Mouse (Mus musculus) lung, embryonic 16.5 days (tissue): ENCODE measurements around the gene Tex9. TPM values are rescaled to one million over a fixed set of nuclear protein-coding genes. Genes with fewer than 3 reads are reported as not detected.
A peak's percentile ranks its signal among the peaks of the same experiment; 100 is the strongest.

Source experiments
- ATAC-seq: fragments of 200-750 bp; cut with Nextera tagmentation; 2 replicates; pipeline ENCODE4 v1.8.0; 2017; ENCODE audit warnings: low read depth, mild to moderate bottlenecking, moderate library complexity
- H3K27ac ChIP-seq: fragments of 300-500 bp; sonication (generic); 2 replicates; pipeline ENCODE4 v1.5.1; 2014; ENCODE audit warnings: mild to moderate bottlenecking, control low read depth, low read length
- H3K27me3 ChIP-seq: fragments of 300-500 bp; sonication (generic); 2 replicates; pipeline ENCODE4 v1.6.1; 2014; ENCODE audit warnings: low read depth, low read length, mixed read lengths; ENCODE audit not compliant: control insufficient read depth, insufficient read depth
- H3K36me3 ChIP-seq: fragments of 300-500 bp; sonication (generic); 2 replicates; pipeline ENCODE4 v1.6.1; 2014; ENCODE audit warnings: low read length; ENCODE audit not compliant: control insufficient read depth, insufficient read depth
- H3K4me1 ChIP-seq: fragments of 300-500 bp; sonication (generic); replicated peaks from 2 replicates; pipeline ENCODE4 v1.6.1; 2014; ENCODE audit warnings: low read length, mixed read lengths; ENCODE audit not compliant: control insufficient read depth, insufficient read depth
- H3K4me2 ChIP-seq: fragments of 300-500 bp; sonication (generic); 2 replicates; pipeline ENCODE4 v1.6.1; 2014; ENCODE audit warnings: low read depth, low read length, control low read depth
- H3K4me3 ChIP-seq: fragments of 300-500 bp; sonication (generic); 2 replicates; pipeline ENCODE4 v1.5.1; 2014; ENCODE audit warnings: mild to moderate bottlenecking, low read length, control low read depth
- H3K9ac ChIP-seq: fragments of 300-500 bp; sonication (generic); 2 replicates; pipeline ENCODE4 v1.6.1; 2014; ENCODE audit warnings: low read length, control low read depth
- H3K9me3 ChIP-seq: fragments of 300-500 bp; sonication (generic); 2 replicates; pipeline ENCODE4 v1.6.1; 2016; ENCODE audit warnings: low read length; ENCODE audit not compliant: control insufficient read depth
- WGBS: fragments of 180-500 bp; shearing (Covaris S2); extraction: QIAGEN DNeasy Blood & Tissue Kit; methylation state at CpG from one replicate; pipeline ENCODE4 v1.1.7; 2014; 5-methylcytosine and 5-hydroxymethylcytosine counted together
- polyA plus RNA-seq: library from polyadenylated mRNA; unstranded; fragments of >200 nt; fragmentation: Nextera tagmentation; extraction: Ambion mirVana; gene quantifications from 2 replicates; pipeline ENCODE4 v1.2.1, GENCODE M21; 2015

The Tex9 gene
- polyA plus RNA-seq, 1 experiment from 2014 or later: 26.5 TPM

GRCm38 (mm10) chr9:72493465-72493864 lies 1.5 kb upstream of the Tex9 start:
- Histone ChIP-seq H3K9ac (no peak overlapping the region), H3K4me2 (no peak overlapping the region), H3K4me3 (no peak overlapping the region), H3K4me1 (peaks cover 7% of the 10 kb centered on the region), H3K27me3 (no peaks in the 10 kb centered on the region), H3K9me3 (no peaks in the 10 kb centered on the region), H3K36me3 (no peaks in the 10 kb centered on the region), H3K27ac (no peak overlapping the region)
- ATAC-seq: no peak
- 81% methylated on average over 2 of the region's 2 CpGs for WGBS

GRCm38 (mm10) chr9:72491559-72492193 lies 336 bp downstream of the Tex9 start:
- under 1% methylated on average over 32 of the region's 32 CpGs for WGBS
- Histone ChIP-seq H3K27ac (peak overlapping the region; percentile 41), H3K4me1 (peaks cover 7% of the 10 kb centered on the region), H3K27me3 (no peaks in the 10 kb centered on the region), H3K4me2 (peak overlapping the region; percentile 86), H3K9me3 (no peaks in the 10 kb centered on the region), H3K36me3 (no peaks in the 10 kb centered on the region; the same call in 1 of the 2 replicates), H3K4me3 (peak overlapping the region; percentile 77), H3K9ac (peak overlapping the region; percentile 69)
- ATAC-seq: peak; percentile 98

GRCm38 (mm10) chr9:72489131-72489530 lies 2.9 kb downstream of the Tex9 start:
- WGBS: 91% methylated on average over 5 of the region's 5 CpGs
- Histone ChIP-seq H3K27me3 (no peaks in the 10 kb centered on the region), H3K4me3 (no peak overlapping the region), H3K9me3 (no peaks in the 10 kb centered on the region), H3K9ac (no peak overlapping the region), H3K4me2 (no peak overlapping the region), H3K27ac (no peak overlapping the region), H3K4me1 (peaks cover 7% of the 10 kb centered on the region), H3K36me3 (no peaks in the 10 kb centered on the region; the same call in 1 of the 2 replicates)
- no peak for ATAC-seq

DNA sequence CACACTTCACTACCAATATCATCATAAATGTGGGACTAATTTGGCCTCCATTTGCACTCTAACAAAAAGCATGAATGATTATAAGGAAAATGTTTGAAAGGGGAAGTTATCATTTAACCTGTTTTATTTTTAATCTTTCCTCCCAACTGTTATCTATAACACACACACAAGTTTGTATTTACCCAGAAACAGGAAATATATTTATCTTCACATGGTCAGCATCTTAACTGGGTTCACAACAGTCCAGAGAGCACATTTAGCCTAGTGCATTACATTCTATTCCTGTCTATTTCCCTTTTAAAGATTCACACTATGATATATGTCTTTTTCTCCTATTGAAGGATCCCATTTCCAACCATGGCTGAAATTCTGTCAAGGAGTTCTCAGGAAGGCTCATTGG lies 3.5 kb downstream of the Tex9 start:
- no peaks in the 10 kb centered on the region for H3K9me3 ChIP-seq

GRCm38 (mm10) chr9:72479276-72479675 lies 12.7 kb downstream of the Tex9 start:
- peaks cover 10% of the 10 kb centered on the region for H3K36me3 ChIP-seq
- no peak for ATAC-seq
- WGBS: 86% methylated on average over 1 of the region's 1 CpGs
- H3K9ac ChIP-seq: no peak overlapping the region
- no peaks in the 10 kb centered on the region for H3K27me3 ChIP-seq
- no peak overlapping the region for H3K4me3 ChIP-seq
- no peak overlapping the region for H3K4me2 ChIP-seq
- no peak overlapping the region for H3K27ac ChIP-seq
- no peaks in the 10 kb centered on the region for H3K4me1 ChIP-seq
- H3K9me3 ChIP-seq: no peaks in the 10 kb centered on the region

More for the DNA sequence above, 3.5 kb downstream of the Tex9 start:
- no peak for ATAC-seq
- H3K27me3 ChIP-seq: no peaks in the 10 kb centered on the region
- no peak overlapping the region for H3K4me3 ChIP-seq
- no peak overlapping the region for H3K4me2 ChIP-seq
- no peak overlapping the region for H3K27ac ChIP-seq
- H3K9ac ChIP-seq: no peak overlapping the region
- H3K4me1 ChIP-seq: peaks cover 7% of the 10 kb centered on the region
- H3K36me3 ChIP-seq: no peaks in the 10 kb centered on the region; the same call in 1 of the 2 replicates

DNA sequence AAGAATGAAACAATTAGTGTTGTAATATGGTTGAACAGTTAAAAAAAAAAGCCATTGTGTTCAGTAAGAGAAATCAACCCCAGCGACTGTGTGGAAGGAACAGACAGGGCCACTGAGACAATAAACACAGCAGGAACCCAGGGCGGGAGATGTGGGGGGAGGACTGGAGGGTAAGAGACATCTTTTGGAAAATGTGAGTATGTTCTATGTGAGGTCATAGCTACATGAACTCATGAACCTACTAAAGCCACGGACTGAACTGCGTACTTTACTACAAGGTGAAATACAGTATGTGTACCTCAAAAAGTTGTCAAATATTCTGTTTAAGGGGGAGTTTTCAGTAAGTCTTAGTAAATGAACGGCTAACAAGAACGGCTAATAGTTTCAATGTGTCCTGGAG lies 14.7 kb downstream of the Tex9 start:
- Histone ChIP-seq H3K9ac (no peak overlapping the region), H3K4me1 (no peaks in the 10 kb centered on the region), H3K4me2 (no peak overlapping the region), H3K27ac (no peak overlapping the region), H3K4me3 (no peak overlapping the region), H3K27me3 (no peaks in the 10 kb centered on the region), H3K36me3 (peaks cover 10% of the 10 kb centered on the region), H3K9me3 (no peaks in the 10 kb centered on the region)
- 69% methylated on average over 6 of the region's 6 CpGs for whole genome bisulfite sequencing
- no peak for ATAC-seq

- no peak for ATAC-seq
- Histone ChIP-seq H3K36me3 (peaks cover 10% of the 10 kb centered on the region), H3K27me3 (no peaks in the 10 kb centered on the region), H3K9ac (no peak overlapping the region), H3K4me2 (no peak overlapping the region), H3K4me1 (no peaks in the 10 kb centered on the region), H3K27ac (no peak overlapping the region), H3K9me3 (no peaks in the 10 kb centered on the region), H3K4me3 (no peak overlapping the region)
- WGBS: 90% methylated on average over 9 of the region's 9 CpGs
These were observed 16.5 kb downstream of the Tex9 start for GRCm38 (mm10) chr9:72475511-72475910.

GRCm38 (mm10) chr9:72469851-72470250 lies 22.2 kb downstream of the Tex9 start:
- no peaks in the 10 kb centered on the region for H3K27me3 ChIP-seq
- no peak overlapping the region for H3K4me3 ChIP-seq
- ATAC-seq: no peak
- H3K27ac ChIP-seq: no peak overlapping the region
- H3K4me1 ChIP-seq: no peaks in the 10 kb centered on the region
- 0 out of 2 replicates have a peak, but pooled peaks cover 3% of the 10 kb centered on the region for H3K36me3 ChIP-seq
- H3K9ac ChIP-seq: no peak overlapping the region
- no peak overlapping the region for H3K4me2 ChIP-seq
- H3K9me3 ChIP-seq: no peaks in the 10 kb centered on the region
- 96% methylated on average over 1 of the region's 1 CpGs for WGBS

DNA sequence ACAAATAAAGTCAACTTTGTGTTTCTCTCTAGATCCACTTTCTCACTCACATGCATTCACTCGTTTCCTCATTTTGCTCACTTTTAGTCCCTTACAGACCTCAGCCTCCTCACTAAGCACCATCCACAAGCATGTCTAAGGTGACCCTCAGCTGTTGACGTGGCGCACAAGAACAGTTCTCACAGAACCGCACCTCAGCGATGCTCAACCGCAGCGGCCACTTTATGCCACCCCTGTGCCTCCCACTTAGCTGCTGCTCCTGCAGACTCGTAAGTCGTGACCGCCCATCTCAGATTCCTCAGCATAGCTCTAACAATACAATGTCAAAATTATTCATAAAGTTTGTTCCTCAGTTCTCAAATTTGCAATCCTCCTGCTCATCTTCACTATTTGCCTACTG lies 23.4 kb downstream of the Tex9 start:
- Histone ChIP-seq H3K36me3 (no peaks in the 10 kb centered on the region), H3K4me1 (no peaks in the 10 kb centered on the region), H3K9ac (no peak overlapping the region), H3K27ac (no peak overlapping the region), H3K27me3 (no peaks in the 10 kb centered on the region), H3K4me2 (no peak overlapping the region), H3K4me3 (no peak overlapping the region), H3K9me3 (no peaks in the 10 kb centered on the region)
- WGBS: 89% methylated on average over 10 of the region's 10 CpGs
- ATAC-seq: no peak
